Mouse (Mus musculus) cerebellum, adult 11 months (tissue): ENCODE results near the gene Cacna2d3.

Source experiments
- DNase-seq: peaks from one replicate; pipeline ENCODE4 v3.0.0; 2022

The Cacna2d3 gene

DNA sequence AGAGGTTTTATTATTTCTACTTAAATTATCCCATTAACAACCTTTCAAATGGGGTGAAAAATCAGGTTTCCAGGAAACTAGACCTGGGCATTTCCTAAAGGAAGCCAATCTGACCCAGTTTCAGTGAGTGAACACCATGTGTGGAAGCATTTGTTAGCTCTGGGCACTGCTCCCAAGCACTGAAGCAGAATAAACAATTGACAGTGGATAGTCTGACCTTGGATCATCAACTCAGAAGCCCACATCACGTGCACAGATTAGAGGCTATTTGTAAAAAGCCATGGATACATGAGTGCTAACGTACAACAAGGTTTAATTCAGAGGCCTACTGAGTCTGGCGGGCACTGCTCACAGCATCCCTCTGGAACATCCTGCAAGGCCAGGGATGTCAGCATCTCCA, 82.4 kb downstream of the Cacna2d3 start:
- peak; percentile 54 for DNase-seq

GRCm38 (mm10) chr14:29628213-29628612, 93.5 kb downstream of the Cacna2d3 start:
- DNase-seq, result no peak

DNA sequence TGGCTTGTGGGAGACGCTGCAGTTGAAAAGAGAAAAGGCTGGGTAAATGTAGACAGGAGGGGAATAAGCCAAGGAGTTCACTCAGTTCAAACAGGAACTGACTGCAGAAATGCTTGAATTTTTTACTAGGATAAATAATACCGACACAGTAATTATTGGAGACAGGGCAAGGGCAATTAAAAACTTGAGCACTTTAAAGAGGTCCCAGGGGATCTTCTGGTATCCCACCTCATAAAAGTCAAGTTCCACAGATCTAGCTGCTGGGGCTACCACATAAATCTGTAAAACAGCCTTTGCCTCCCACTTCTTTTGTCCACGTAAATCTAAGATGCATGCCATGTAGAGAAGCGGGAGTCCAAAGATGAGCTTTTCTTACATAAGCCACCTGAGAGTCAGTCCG, 109.2 kb downstream of the Cacna2d3 start:
- DNase-seq, result no peak

DNA sequence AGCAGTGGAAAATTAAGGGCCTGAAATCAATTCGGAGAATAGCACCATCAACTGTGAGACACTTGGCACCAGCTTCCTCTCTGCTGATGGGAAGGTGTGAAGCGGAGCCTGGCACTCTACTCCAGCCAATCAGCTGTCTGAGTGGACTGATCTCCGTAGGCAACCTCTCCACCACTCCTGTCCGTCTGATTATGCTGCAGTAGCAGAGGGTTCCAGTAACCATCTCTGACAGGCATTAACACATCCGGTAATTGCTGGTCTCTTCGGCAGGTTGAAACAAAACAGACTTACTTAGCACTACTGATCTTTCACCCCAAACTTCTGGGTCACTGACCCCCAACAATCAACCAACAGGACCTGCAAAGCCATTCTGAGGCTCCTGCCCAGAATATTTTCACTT, 112.9 kb downstream of the Cacna2d3 start:
- DNase-seq, result no peak

- DNase-seq, result no peak
Measured at GRCm38 (mm10) chr14:29599428-29599827, 122.2 kb downstream of the Cacna2d3 start.

DNA sequence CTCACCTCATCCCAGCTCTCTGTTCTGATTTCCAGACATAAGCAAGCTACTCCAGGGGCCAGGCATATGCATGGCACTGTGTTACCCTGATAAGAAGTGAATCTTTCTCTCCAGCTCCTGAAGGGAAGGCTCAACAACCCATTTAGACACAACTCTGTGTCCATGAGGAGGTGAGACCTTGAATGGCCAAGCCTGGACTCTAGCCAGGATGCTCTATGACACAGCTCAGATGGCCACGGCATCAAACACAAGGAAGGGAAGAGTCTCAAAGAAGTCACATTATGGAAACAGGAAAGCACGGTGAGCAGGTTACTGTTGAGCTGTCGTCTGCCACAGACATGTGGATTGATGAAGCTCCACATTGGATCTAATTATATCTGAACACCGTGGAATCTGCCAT, 128.8 kb downstream of the Cacna2d3 start:
- no peak for DNase-seq

DNA sequence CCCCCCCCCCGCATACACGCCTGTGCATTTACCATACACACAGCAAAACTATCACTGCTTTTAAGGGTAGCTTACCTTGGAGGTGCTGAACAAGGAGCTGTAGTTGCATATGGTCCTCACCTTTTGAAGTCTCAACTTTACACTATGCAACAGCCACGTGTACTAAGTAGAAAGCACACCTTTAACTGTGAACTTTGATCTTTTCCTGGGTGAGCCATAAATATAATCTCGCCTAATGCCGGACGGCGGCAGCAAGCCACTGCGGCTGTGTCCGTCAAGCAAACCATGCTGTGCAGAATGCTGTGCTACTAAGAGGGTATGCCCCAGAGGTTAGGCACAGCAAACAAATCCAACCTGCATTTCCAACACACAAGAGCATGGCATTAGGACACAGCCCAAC, 132.0 kb downstream of the Cacna2d3 start:
- no peak for DNase-seq

DNA sequence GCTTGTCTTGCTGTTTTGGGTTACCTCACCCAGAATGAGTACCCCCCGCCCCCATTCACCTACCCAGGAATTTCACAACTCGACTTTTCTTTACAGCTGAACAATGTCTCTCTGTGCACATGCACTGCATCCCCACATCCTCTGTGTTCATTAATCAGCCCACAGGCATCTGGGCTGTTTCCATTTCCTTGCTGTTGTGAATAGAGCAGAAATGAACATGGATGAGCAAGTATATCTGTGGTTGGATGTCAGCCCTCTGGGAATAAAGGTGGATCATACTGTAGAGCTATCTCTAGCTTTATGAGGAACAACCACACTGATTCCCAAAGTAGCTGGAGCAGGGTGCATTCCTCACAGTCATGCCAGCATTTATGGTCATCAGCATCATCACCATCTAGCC, 139.7 kb downstream of the Cacna2d3 start:
- DNase-seq, result no peak

DNA sequence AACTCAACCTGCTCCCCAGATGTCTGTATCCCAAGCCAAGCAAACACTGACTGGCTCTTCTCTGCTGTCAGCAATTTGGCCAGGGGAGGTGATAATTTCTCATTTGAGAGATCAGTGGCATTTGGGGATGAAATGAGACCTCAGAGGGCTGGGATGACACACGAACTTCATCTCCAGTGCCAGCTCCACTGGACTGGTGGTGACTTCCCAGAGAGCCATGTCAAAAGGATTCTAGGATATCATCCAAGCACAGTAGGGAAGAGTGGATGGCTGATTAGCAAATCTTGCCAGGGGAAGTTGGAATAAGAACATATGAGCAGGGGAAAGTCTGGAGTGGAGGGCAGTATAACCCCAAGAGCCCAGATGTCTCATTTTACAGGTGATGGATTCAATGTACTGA, 143.9 kb downstream of the Cacna2d3 start:
- no peak for DNase-seq

DNA sequence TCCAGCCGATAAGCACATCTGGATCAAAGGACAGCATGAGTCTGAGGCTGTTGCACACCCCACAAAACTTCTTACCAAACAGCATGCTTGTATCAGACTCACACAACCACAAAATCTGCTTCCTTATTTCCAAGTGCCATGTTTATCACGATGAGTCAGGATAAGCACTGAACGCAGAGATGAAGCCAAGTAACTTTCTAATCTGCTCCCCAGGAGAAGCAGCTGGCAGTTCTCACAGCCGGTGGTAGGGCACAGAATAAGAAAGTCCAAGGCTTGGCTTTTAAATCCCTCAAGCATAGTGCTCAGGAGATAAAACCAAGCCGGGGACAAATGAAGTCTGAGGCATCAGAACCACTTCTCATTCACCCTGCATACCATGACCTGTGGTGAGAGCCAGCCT, 146.1 kb downstream of the Cacna2d3 start:
- DNase-seq, result no peak

- DNase-seq, result no peak
Measured at GRCm38 (mm10) chr14:29562704-29563103, 159.0 kb downstream of the Cacna2d3 start.

DNA sequence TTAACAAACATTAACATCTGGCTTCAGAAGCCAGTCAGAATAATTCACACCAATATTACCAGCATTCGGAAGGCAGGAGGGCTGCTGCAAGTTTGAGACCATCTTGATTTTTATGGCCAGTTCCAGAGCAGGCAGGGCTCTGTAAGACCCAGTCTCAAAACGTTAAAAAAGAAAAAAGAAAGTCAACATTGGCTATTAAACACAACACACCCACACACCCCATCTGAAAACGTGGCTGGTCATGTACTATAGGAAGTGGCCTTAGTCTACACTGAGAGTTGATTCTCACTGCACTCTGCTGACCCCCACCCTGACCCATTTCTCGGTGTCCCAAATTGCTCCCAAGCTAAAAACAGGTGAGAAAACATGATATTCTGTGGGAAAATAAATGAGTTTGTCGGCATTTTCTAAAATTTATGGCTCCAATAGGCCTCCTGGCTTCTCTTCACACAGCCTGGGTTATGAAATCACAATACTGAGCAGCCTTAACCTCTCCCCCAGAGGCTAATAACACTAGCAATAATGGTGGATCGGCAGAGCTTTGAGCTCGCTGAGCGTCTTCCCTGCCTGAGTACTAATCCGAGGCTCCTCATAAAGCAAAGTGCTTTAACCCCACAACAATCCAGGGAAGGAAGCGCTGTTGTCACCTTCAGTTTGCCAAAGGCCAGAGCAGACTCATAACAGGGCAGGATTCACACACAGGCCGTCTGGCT, 160.4 kb downstream of the Cacna2d3 start:
- DNase-seq, result no peak

GRCm38 (mm10) chr14:29558440-29558839, 163.2 kb downstream of the Cacna2d3 start:
- no peak for DNase-seq

DNA sequence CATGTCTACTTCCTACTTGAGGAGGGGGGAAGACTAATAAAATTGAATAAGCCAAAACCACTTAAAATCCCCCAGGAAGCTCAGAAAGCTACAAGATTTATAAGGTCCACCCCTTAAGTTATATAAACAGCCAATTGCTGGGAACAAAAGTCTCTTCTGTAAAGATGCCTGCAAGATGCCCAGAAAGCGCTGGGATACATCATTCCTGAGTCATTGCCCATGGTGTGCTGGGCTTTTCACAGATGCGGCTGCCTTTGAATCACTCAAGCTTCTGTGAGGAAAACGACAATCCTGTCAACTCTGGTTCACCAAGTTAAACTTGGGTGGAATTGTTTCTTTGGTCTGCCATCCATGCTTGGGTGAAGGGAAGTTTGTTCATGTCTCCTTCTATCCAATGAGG, 165.5 kb downstream of the Cacna2d3 start:
- no peak for DNase-seq

DNA sequence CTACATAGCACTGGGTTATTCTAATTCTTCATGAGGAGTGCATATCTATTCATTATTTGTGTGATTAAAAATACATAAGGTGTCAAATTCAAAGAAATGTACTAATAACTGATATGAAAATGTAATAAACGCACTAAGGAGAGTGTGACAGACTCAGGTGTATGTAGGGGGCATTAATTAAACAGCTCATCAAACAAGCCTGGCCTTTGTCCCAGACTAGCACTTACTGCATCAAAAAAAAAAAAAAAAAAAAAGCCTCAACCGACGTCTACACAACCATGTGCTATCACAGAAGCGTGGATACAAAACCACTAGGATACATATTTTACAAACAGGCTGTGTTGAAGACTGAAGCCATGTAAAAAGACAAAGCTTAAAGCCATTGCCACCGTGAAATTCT, 169.2 kb downstream of the Cacna2d3 start:
- DNase-seq, result no peak

- DNase-seq, result no peak
Measured at GRCm38 (mm10) chr14:29548646-29549045, 173.0 kb downstream of the Cacna2d3 start.

DNA sequence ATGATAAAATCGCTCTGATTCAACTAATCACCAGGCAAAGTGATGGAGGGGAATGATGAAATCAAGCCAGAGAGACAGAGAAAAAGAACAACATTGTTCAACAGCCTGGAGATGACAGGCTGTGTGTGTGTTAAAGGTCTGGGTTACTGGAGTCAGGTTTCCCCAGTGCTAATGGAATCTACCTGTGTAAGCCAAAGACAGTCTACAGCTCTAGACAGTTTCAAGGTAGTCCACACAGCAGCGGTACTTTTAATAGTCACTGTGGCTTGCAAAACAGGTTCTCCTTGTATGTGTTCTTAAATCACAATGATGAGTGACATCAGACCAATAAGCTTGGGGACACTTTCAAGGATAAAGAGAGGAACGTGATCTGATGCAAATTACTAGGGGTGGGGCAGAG, 191.1 kb downstream of the Cacna2d3 start:
- no peak for DNase-seq

GRCm38 (mm10) chr14:29528696-29529095, 193.0 kb downstream of the Cacna2d3 start:
- no peak for DNase-seq

GRCm38 (mm10) chr14:29519751-29520669, 201.7 kb downstream of the Cacna2d3 start:
- DNase-seq, result no peak

DNA sequence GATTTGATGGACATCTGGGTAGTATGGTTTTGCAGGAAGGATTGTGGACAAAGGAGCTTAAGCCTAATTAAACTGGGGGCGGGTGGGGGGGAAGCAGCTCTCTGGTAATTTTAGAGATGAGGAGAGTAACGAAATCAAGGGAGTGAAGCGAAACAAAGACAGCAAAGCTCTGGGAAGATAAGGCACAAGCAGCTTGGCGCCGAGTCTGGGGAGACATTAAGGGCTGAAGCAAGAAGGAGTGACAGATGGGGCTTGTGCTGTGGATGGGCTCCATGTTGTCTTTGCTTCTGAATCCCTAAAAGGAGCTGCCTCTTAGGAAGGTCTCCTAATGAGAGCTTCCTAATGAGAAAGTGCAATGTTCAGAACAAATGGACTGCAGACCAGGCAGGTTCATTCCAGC, 219.0 kb downstream of the Cacna2d3 start:
- no peak for DNase-seq

DNA sequence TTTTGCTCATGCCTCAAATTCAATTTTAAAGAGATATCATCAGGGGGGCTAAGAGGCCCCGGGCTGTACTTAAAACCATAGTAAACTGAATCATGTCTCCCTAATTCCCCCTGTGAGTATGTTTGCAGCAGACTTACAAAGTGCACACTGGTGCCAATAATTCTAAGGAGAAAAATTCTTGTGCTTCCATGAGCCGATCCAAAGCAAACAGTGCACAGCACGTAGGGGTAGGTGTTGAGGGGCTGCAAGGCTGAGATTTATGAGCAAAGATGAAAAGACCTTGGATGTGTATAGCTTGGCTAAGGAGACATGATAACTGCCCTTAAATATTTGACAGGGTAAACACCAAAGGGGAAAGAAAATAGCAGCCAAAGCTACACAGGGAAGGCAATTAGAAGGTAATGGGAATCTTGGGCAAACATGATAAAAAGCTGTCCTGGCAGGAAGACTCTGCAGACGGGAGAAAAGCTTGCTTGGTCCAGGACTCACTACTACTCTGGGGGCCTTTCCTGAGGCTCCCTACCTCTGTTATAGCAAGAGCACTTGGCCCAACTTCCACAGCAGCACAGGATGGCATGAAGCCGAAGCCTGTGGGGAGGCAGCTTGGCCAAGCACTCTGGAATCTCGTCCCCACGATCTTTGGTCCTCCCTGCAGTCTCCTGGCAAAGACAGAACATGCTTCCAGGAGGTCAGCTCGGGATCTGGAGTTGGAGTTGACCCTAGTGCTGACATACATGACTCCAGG, 222.9 kb downstream of the Cacna2d3 start:
- DNase-seq, result no peak

DNA sequence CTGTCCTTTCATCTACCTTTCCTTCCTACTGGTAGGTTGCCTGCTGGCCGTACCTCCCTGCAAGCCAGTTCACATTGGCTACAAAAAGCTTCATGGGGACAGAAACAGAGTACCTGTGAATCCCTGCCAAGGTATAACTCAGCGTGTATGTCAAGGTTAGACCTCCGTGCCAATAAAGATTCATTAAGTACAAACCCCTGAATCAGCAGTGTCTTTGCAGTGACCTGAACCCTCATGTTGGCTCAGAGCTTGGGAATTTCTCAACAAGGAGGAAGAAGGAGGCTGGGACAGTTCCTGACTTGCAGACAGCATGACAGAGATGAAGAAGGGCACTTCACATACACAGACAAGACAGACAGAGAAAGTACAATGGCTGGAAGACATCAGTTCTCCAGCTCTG, 225.1 kb downstream of the Cacna2d3 start:
- no peak for DNase-seq

DNA sequence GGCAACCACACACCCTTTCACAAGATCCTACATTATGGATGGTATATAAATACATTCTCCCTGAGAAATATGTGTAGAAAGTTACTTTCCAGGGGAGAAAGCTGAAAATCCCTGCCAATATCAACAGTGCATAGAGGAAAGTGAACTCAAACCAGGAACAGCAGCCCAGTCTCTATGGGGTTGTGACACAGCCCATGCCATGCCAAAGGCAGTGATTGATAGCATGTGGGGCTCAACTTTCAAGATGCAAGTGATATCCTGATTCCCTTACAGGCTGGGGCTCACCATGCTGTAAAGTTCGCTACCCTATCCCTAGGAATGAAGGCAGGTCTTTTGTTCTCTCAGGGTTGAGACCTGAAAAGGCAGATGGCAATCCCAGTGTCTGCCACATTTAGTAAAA, 229.9 kb downstream of the Cacna2d3 start:
- DNase-seq, result no peak

- peak; percentile 16 for DNase-seq
Measured at GRCm38 (mm10) chr14:29485416-29485815, 236.2 kb downstream of the Cacna2d3 start.
